Mouse (Mus musculus): ENCODE measurements around the gene Ccdc107. TPM values are rescaled to one million over a fixed set of nuclear protein-coding genes. Genes with fewer than 3 reads are reported as not detected.

Gene Ccdc107
- total RNA-seq, 2 experiments from 2014 or later = 19.8 to 22.4 TPM

Other genes with a start within 250 kb of the Ccdc107 start
- gene Atp8b5, start 225.7 kb upstream of the Ccdc107 start, total RNA-seq (2021) = not detected
- 10 to 100 TPM; 20.8 to 23.3 TPM for gene Rusc2, start 110.9 kb upstream of the Ccdc107 start, total RNA-seq (2021)
- gene Fam166b, start 63.8 kb upstream of the Ccdc107 start, total RNA-seq (2021) = not detected
- gene Tesk1, start 51.0 kb upstream of the Ccdc107 start, total RNA-seq (2021) = 10 to 100 TPM; 49.1 to 50.0 TPM
- not detected for gene Cd72, start 38.3 kb upstream of the Ccdc107 start, total RNA-seq (2021)
- not detected for gene Sit1, start 9.2 kb upstream of the Ccdc107 start, total RNA-seq (2021)
- gene Arhgef39, start 6.8 kb downstream of the Ccdc107 start, total RNA-seq (2021) = under 1 TPM in 1 of 2 experiments, not detected in 1; 0.32 TPM
- 1 to 10 TPM; 3.4 to 4.4 TPM for gene Car9, start 14.1 kb downstream of the Ccdc107 start, total RNA-seq (2021)
- 1,000 to 10,000 TPM; 6,166 to 7,572 TPM for gene Tpm2, start 30.9 kb downstream of the Ccdc107 start, total RNA-seq (2021)
- gene Creb3, start 69.4 kb downstream of the Ccdc107 start, total RNA-seq (2021) = 10 to 100 TPM; 31.5 to 38.3 TPM
- gene Tln1, start 69.8 kb downstream of the Ccdc107 start, total RNA-seq (2021) = 10 to 100 TPM; 53.6 to 55.2 TPM
- 10 to 100 TPM; 17.6 to 20.7 TPM for gene Rgp1, start 85.8 kb downstream of the Ccdc107 start, total RNA-seq (2021)
- gene Gba2, start 86.0 kb downstream of the Ccdc107 start, total RNA-seq (2021) = 1 to 10 TPM; 3.9 to 6.1 TPM
- gene Msmp, start 91.6 kb downstream of the Ccdc107 start, total RNA-seq (2021) = under 1 TPM in 1 of 2 experiments, not detected in 1; 0.49 TPM
- gene Npr2, start 139.0 kb downstream of the Ccdc107 start, total RNA-seq (2021) = 10 to 100 TPM; 28.1 to 38.4 TPM
- not detected for gene Spag8, start 160.7 kb downstream of the Ccdc107 start, total RNA-seq (2021)
- gene Hint2, start 163.6 kb downstream of the Ccdc107 start, total RNA-seq (2021) = 10 to 100 TPM; 35.3 to 38.4 TPM
- 1 to 10 TPM; 8.9 to 9.7 TPM for gene Tmem8b, start 176.1 kb downstream of the Ccdc107 start, total RNA-seq (2021)
- gene Fam221b, start 176.2 kb downstream of the Ccdc107 start, total RNA-seq (2021) = under 1 TPM; 0.17 to 0.18 TPM
- not detected for gene Olfr70, start 207.9 kb downstream of the Ccdc107 start, total RNA-seq (2021)
- gene Olfr71, start 217.4 kb downstream of the Ccdc107 start, total RNA-seq (2021) = not detected
- gene Hrct1, start 234.3 kb downstream of the Ccdc107 start, total RNA-seq (2021) = 1 to 10 TPM; 1.2 to 2.0 TPM
- gene Spaar, start 237.1 kb downstream of the Ccdc107 start, total RNA-seq (2021) = 1 to 10 TPM; 1.3 to 1.5 TPM